Mouse (Mus musculus): ENCODE results near the gene Irgq. TPM values are rescaled to one million over a fixed set of nuclear protein-coding genes. Genes with fewer than 3 reads are reported as not detected.
A peak's percentile ranks its signal among the peaks of the same experiment; 100 is the strongest.

Gene Irgq
- total and polyA plus RNA-seq, 3 experiments = 4.7 to 5.8 TPM; not detected in 1

DNA sequence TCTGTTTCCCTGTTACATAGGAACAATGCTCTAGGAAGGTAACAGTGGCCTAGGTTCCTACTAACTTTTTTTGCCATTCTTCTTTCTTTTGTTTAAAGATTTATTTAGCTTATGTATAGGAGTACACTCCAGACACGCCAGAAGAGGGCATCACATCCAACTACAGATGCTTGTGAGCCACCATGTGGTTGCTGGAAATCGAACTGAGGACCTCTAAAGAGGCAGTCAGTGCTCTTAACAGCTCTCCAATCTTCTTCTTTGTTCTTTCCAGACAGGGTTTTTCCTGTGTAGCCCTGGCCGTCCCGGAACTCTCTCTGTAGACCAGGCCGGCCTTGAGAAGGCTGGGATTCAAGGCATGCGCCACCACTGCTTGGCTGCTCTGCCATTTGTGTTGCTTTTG lies 5.5 kb upstream of the Irgq start:
- no peak overlapping the region for H3K9ac ChIP-seq (ENCODE audit: control insufficient read depth, low read depth, low read length, poor library complexity, severe bottlenecking)
- peak; percentile 24 for DNase-seq (ENCODE audit: low read depth, low spot score)
- H3K9me3 ChIP-seq (replicated peaks; ENCODE audit: insufficient read depth, low read length) = no peaks in the 10 kb centered on the region
- no peak overlapping the region for H3K4me3 ChIP-seq (ENCODE audit: control insufficient read depth in 1 of 2, insufficient read depth in 1 of 2, low read depth in 2 of 2, low read length in 2 of 2)
- TF ChIP-seq CTCF (IDR thresholded peaks at IDR 0.05 in 2 of 3, conservative IDR thresholded peaks at IDR 0.05 in 1 of 3; ENCODE audit: control insufficient read depth in 1 of 3, insufficient read depth in 1 of 3, low read depth in 2 of 3, low read length in 3 of 3, poor library complexity in 1 of 3, severe bottlenecking in 1 of 3) (peak in 1 of 3 experiments; percentile 48; a peak in 2 of 6 replicates), RAD21 (IDR thresholded peaks at IDR 0.05; ENCODE audit: low read depth, low read length) (no peak), USF1 (IDR thresholded peaks at IDR 0.05; ENCODE audit: low read depth, low read length) (no peak), SIN3A (IDR thresholded peaks at IDR 0.05; ENCODE audit: low read length) (no peak), SMC3 (IDR thresholded peaks at IDR 0.05; ENCODE audit: low read depth, low read length) (peak; percentile 21; the same call in 1 of the 2 replicates)
- H3K79me2 ChIP-seq (ENCODE audit: control insufficient read depth, insufficient read depth, low read length, poor library complexity) = no peaks in the 10 kb centered on the region
- H3K27me3 ChIP-seq (ENCODE audit: control insufficient read depth in 1 of 2, insufficient read depth in 2 of 2, low read length in 2 of 2) = peaks cover 0 to 2% of the 10 kb centered on the region in 2 experiments; a peak in 1 of 4 replicates
- no peak overlapping the region for H3K27ac ChIP-seq (ENCODE audit: control insufficient read depth, low read depth, low read length)
- H3K4me1 ChIP-seq (ENCODE audit: control insufficient read depth in 1 of 2, insufficient read depth in 2 of 2, low read length in 2 of 2) = peaks cover 2 to 19% of the 10 kb centered on the region in 2 experiments
- peaks cover 0 to 14% of the 10 kb centered on the region in 2 experiments; a peak in 2 of 4 replicates for H3K36me3 ChIP-seq (ENCODE audit: control insufficient read depth in 1 of 2, insufficient read depth in 2 of 2, low read length in 2 of 2)

DNA sequence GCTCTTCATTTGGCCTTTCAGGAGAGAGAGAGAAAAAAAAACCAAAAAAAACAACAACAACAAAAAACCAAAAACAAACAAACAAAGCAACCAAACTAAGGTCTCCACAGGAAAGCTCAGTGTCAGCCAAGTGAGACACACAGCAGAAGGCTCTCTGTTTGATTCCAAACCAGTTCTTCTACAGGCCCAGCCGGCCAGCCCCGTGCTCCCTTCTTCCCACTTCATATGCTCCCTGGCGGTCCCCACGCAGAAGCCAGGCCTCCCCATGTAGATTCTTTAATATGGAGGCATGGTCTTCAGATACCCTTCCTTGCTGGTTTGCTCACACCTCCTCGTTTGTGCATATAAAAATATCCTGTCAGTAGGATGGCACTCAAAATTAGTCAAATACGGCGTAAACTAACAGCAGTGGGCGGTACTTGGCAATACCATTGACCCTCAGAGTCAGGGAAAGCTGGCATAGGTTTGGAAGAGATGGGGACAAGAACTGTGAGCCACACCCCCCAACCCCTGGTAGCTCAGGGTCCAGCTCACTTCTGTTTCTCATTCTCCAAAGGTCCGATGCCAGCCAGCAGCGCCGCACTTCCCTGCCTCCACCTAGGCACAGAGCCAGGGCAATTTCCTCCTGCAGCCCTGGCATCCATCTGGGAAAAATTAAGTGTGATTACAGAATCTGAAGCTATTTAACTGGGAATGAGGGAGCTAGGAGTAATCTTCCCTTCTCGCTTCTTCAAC lies 4.6 kb upstream of the Irgq start:
- Histone ChIP-seq H3K9me3 (replicated peaks; ENCODE audit: insufficient read depth, low read length) (no peaks in the 10 kb centered on the region), H3K4me3 (ENCODE audit: control insufficient read depth in 1 of 2, insufficient read depth in 1 of 2, low read depth in 2 of 2, low read length in 2 of 2) (no peak overlapping the region), H3K27ac (ENCODE audit: control insufficient read depth, low read depth, low read length) (no peak overlapping the region), H3K36me3 (ENCODE audit: control insufficient read depth in 1 of 2, insufficient read depth in 2 of 2, low read length in 2 of 2) (peaks cover 0 to 14% of the 10 kb centered on the region in 2 experiments; a peak in 2 of 4 replicates), H3K4me1 (ENCODE audit: control insufficient read depth in 1 of 2, insufficient read depth in 2 of 2, low read length in 2 of 2) (peaks cover 2 to 19% of the 10 kb centered on the region in 2 experiments), H3K79me2 (ENCODE audit: control insufficient read depth, insufficient read depth, low read length, poor library complexity) (no peaks in the 10 kb centered on the region), H3K9ac (ENCODE audit: control insufficient read depth, low read depth, low read length, poor library complexity, severe bottlenecking) (no peak overlapping the region), H3K27me3 (ENCODE audit: control insufficient read depth in 1 of 2, insufficient read depth in 2 of 2, low read length in 2 of 2) (peaks cover 0 to 2% of the 10 kb centered on the region in 2 experiments; a peak in 1 of 4 replicates)
- TF ChIP-seq KAT2A (conservative IDR thresholded peaks at IDR 0.05; ENCODE audit: low read depth, low read length) (no peak), E2F4 (IDR thresholded peaks at IDR 0.05; ENCODE audit: borderline replicate concordance, low read depth, low read length) (no peak), TCF12 (IDR thresholded peaks at IDR 0.05; ENCODE audit: low read depth, low read length) (no peak), BHLHE40 (IDR thresholded peaks at IDR 0.05; ENCODE audit: borderline replicate concordance, low read depth, low read length) (no peak), POLR2AphosphoS5 (IDR thresholded peaks at IDR 0.05; ENCODE audit: borderline replicate concordance, low read depth, low read length) (no peak), GABPA (IDR thresholded peaks at IDR 0.05; ENCODE audit: low read depth, low read length) (no peak), SMC3 (IDR thresholded peaks at IDR 0.05; ENCODE audit: low read depth, low read length) (no peak), NELFE (IDR thresholded peaks at IDR 0.05; ENCODE audit: low read depth, low read length) (no peak), POLR2AphosphoS2 (IDR thresholded peaks at IDR 0.05; ENCODE audit: low read length) (no peak), SIN3A (IDR thresholded peaks at IDR 0.05; ENCODE audit: low read length) (no peak)
- no peak for DNase-seq (ENCODE audit: low read depth, low spot score)

All from MEL (cell line).